Mouse (Mus musculus): ENCODE measurements around the gene Accsl. TPM values are rescaled to one million over a fixed set of nuclear protein-coding genes. Genes with fewer than 3 reads are reported as not detected.

Accsl gene
- polyA plus RNA-seq, 1 experiment from 2014 or later = not detected

GRCm38 (mm10) chr2:93888366-93888765 is 19.4 kb upstream of the Accsl start:
- H3K27me3 ChIP-seq (ENCODE audit: low read depth, poor library complexity, severe bottlenecking) = no peaks in the 10 kb centered on the region
- 94% methylated on average over 6 of the region's 6 CpGs for WGBS
- no peak overlapping the region for H3K4me3 ChIP-seq
- H3K4me1 ChIP-seq = peaks cover 22% of the 10 kb centered on the region
- DNase-seq (ENCODE audit: low spot score) = no peak
- H3K36me3 ChIP-seq = no peaks in the 10 kb centered on the region
- H3K9me3 ChIP-seq (replicated peaks) = no peaks in the 10 kb centered on the region
- H3K27ac ChIP-seq = no peak overlapping the region

GRCm38 (mm10) chr2:93887273-93887672 is 18.3 kb upstream of the Accsl start:
- peaks cover 21% of the 10 kb centered on the region for H3K4me1 ChIP-seq
- H3K27ac ChIP-seq = no peak overlapping the region
- WGBS = 71% methylated on average over 11 of the region's 11 CpGs
- H3K36me3 ChIP-seq = no peaks in the 10 kb centered on the region
- H3K9me3 ChIP-seq (replicated peaks) = no peaks in the 10 kb centered on the region
- no peak for DNase-seq (ENCODE audit: low spot score)
- H3K4me3 ChIP-seq = no peak overlapping the region
- H3K27me3 ChIP-seq (ENCODE audit: low read depth, poor library complexity, severe bottlenecking) = no peaks in the 10 kb centered on the region

DNA sequence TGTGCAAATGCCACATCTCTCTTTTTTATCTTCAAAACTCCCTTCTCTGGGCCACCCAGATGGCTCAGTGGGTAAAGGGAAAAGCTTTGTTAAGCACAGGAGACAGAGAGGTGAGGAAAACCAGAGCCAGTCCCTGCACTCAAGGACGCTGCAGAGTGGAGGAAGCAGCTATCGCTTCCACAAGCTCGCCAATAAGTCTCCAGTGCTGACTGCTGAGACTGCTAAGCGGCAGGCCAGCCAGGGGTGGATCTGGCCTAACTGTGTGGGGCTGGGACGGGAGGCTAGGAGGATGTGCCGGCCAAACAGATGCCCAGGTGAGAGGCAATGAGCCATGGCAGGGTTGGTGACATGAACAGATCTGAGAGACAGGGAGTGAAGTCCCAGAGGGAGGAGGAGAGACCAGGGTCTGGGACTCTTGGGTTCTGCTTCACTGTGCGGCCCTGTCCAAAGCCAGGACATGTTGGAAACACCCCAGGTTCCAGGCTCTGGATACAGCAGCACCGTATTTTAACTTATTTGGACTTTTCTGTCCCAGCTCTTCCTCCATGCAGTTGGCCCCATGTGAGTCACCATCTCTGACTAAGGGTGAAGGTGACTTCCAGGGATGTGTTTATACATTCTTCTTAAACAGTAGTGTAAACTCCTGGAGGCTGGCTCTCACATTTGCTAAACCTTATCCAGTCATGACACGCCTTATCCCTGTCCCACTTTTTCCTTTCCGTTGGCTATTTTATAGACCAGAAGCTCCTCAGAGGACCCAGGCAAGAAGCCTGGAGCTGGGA is 17.2 kb upstream of the Accsl start:
- Histone ChIP-seq H3K36me3 (no peaks in the 10 kb centered on the region), H3K27me3 (ENCODE audit: low read depth, poor library complexity, severe bottlenecking) (no peaks in the 10 kb centered on the region), H3K4me1 (peaks cover 10% of the 10 kb centered on the region), H3K4me3 (no peak overlapping the region), H3K27ac (no peak overlapping the region), H3K9me3 (replicated peaks) (no peaks in the 10 kb centered on the region)
- whole genome bisulfite sequencing = 50% methylated on average over 10 of the region's 10 CpGs
- DNase-seq (ENCODE audit: low spot score) = no peak

DNA sequence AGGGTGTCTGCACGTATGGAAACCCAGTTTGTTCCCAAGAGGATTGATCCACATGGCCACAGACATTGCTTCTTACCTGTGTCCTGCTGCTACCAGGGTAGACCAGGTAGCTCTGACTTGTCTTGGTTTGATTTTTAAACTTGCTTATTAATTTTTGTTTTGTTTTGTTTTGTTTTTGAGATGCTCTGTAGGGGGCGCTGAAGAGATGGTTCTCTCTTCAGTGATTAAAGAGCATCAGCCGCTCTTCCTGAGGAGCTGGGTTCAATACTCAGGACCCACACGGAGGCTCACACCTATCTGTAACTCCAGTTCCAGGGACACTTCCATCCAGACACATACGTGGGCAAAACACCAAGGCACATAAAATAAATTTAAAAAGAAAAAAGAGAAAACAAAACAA is 14.1 kb upstream of the Accsl start:
- Histone ChIP-seq H3K4me1 (peaks cover 6% of the 10 kb centered on the region; the same call in 1 of the 2 replicates), H3K9me3 (replicated peaks) (no peaks in the 10 kb centered on the region), H3K27ac (no peak overlapping the region), H3K4me3 (no peak overlapping the region), H3K27me3 (ENCODE audit: low read depth, poor library complexity, severe bottlenecking) (no peaks in the 10 kb centered on the region), H3K36me3 (no peaks in the 10 kb centered on the region)
- 55% methylated on average over 5 of the region's 5 CpGs for WGBS
- no peak for DNase-seq (ENCODE audit: low spot score)

GRCm38 (mm10) chr2:93881640-93882367 is 12.8 kb upstream of the Accsl start:
- Histone ChIP-seq H3K27me3 (ENCODE audit: low read depth, poor library complexity, severe bottlenecking) (no peaks in the 10 kb centered on the region), H3K4me1 (peaks cover 6% of the 10 kb centered on the region; the same call in 1 of the 2 replicates), H3K27ac (no peak overlapping the region), H3K9me3 (replicated peaks) (no peaks in the 10 kb centered on the region), H3K4me3 (no peak overlapping the region), H3K36me3 (no peaks in the 10 kb centered on the region)
- 89% methylated on average over 9 of the region's 9 CpGs for WGBS
- no peak for DNase-seq (ENCODE audit: low spot score)

GRCm38 (mm10) chr2:93880981-93881380 is 12.0 kb upstream of the Accsl start:
- WGBS = 84% methylated on average over 3 of the region's 3 CpGs
- no peak for DNase-seq (ENCODE audit: low spot score)
- no peak overlapping the region for H3K27ac ChIP-seq
- no peaks in the 10 kb centered on the region for H3K9me3 ChIP-seq (replicated peaks)
- H3K27me3 ChIP-seq (ENCODE audit: low read depth, poor library complexity, severe bottlenecking) = no peaks in the 10 kb centered on the region
- no peaks in the 10 kb centered on the region for H3K36me3 ChIP-seq
- H3K4me3 ChIP-seq = no peak overlapping the region
- peaks cover 2% of the 10 kb centered on the region; the same call in 1 of the 2 replicates for H3K4me1 ChIP-seq

DNA sequence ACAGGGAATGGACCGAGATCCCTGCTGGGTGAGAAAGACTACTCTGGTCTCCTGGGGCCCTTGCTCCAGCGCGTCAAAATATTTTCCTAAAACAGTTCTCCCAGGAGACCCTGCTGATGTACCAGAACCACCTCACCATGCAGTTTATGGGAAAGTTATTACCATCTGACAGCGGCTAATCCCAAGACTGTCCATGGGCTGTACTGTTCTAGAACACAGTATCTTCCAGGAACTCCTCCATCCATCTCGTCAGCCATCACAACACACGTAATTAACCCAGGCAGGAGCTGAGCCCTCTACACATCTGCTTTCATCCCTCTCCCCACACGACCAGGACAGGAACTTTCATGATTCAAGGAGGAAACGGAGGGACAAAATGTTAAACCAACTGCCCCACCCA is 11.5 kb upstream of the Accsl start:
- Histone ChIP-seq H3K4me3 (no peak overlapping the region), H3K9me3 (replicated peaks) (no peaks in the 10 kb centered on the region), H3K4me1 (no peaks in the 10 kb centered on the region), H3K27me3 (ENCODE audit: low read depth, poor library complexity, severe bottlenecking) (no peaks in the 10 kb centered on the region), H3K36me3 (no peaks in the 10 kb centered on the region), H3K27ac (no peak overlapping the region)
- WGBS = 65% methylated on average over 8 of the region's 8 CpGs
- DNase-seq (ENCODE audit: low spot score) = no peak

GRCm38 (mm10) chr2:93877005-93877404 is 8.0 kb upstream of the Accsl start:
- Histone ChIP-seq H3K27ac (no peak overlapping the region), H3K4me1 (peaks cover 25% of the 10 kb centered on the region), H3K9me3 (replicated peaks) (no peaks in the 10 kb centered on the region), H3K27me3 (ENCODE audit: low read depth, poor library complexity, severe bottlenecking) (0 out of 2 replicates have a peak, but pooled peaks cover 3% of the 10 kb centered on the region), H3K4me3 (no peak overlapping the region), H3K36me3 (no peaks in the 10 kb centered on the region)
- WGBS = 72% methylated on average over 5 of the region's 5 CpGs
- no peak for DNase-seq (ENCODE audit: low spot score)

DNA sequence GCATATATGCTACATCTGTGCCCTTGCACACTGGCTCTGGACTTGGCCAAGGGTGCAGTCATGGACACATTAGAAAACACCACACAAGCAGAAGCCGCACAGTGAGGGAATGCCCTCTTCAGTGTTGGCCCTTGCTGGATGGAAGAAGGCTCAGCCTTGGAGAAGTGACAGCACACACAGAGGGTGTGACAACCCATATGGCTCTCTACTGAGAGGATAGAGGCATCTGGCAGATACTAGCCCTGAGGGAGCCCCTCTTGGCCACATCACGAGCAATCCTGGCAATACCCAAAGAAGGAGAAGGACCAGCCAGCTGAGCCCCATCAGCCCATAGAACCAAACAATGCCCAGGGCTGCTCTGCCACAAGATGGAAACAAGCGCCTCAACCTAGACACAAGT is 5.6 kb upstream of the Accsl start:
- Histone ChIP-seq H3K36me3 (no peaks in the 10 kb centered on the region), H3K9me3 (replicated peaks) (no peaks in the 10 kb centered on the region), H3K4me1 (peaks cover 28% of the 10 kb centered on the region), H3K27ac (no peak overlapping the region), H3K27me3 (ENCODE audit: low read depth, poor library complexity, severe bottlenecking) (0 out of 2 replicates have a peak, but pooled peaks cover 3% of the 10 kb centered on the region), H3K4me3 (no peak overlapping the region)
- DNase-seq (ENCODE audit: low spot score) = no peak
- 83% methylated on average over 3 of the region's 3 CpGs for WGBS

- peaks cover 28% of the 10 kb centered on the region for H3K4me1 ChIP-seq
- WGBS = 28% methylated on average over 2 of the region's 2 CpGs
- no peak overlapping the region for H3K27ac ChIP-seq
- H3K9me3 ChIP-seq (replicated peaks) = no peaks in the 10 kb centered on the region
- no peaks in the 10 kb centered on the region for H3K36me3 ChIP-seq
- no peak for DNase-seq (ENCODE audit: low spot score)
- no peak overlapping the region for H3K4me3 ChIP-seq
- 0 out of 2 replicates have a peak, but pooled peaks cover 3% of the 10 kb centered on the region for H3K27me3 ChIP-seq (ENCODE audit: low read depth, poor library complexity, severe bottlenecking)
Observed at GRCm38 (mm10) chr2:93874227-93874514, 5.2 kb upstream of the Accsl start.

- no peak for DNase-seq (ENCODE audit: low spot score)
- WGBS = 12% methylated on average over 12 of the region's 12 CpGs
- Histone ChIP-seq H3K36me3 (no peaks in the 10 kb centered on the region), H3K27me3 (ENCODE audit: low read depth, poor library complexity, severe bottlenecking) (0 out of 2 replicates have a peak, but pooled peaks cover 3% of the 10 kb centered on the region), H3K27ac (0 out of 2 replicates have a peak overlapping the region, but pooled peaks have one; percentile 7), H3K4me3 (no peak overlapping the region), H3K9me3 (replicated peaks) (no peaks in the 10 kb centered on the region), H3K4me1 (peaks cover 28% of the 10 kb centered on the region)
Observed at GRCm38 (mm10) chr2:93873449-93874226, 4.7 kb upstream of the Accsl start.

DNA sequence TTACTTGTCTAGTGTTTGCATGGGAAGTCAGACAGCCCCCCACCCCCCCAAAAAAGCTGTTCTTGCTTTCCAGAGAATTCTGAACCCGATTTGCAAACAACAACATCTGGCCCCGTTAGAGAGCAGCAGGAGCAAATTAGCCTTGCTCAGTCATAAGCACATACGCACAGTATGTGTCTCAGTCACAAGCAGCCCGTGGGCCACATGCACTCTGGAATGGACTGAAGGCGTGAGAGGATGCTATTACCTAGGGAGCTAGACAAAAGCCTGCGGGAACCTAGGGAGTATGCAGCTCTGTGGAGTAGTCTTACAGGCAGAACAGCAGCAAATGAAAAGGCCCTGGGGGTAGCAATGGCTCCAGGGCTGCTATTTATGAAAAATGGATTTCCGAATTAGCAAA is 3.3 kb upstream of the Accsl start:
- WGBS = 68% methylated on average over 7 of the region's 7 CpGs
- no peaks in the 10 kb centered on the region for H3K36me3 ChIP-seq
- peak overlapping the region; percentile 62 for H3K27ac ChIP-seq
- no peak for DNase-seq (ENCODE audit: low spot score)
- H3K9me3 ChIP-seq (replicated peaks) = no peaks in the 10 kb centered on the region
- H3K4me3 ChIP-seq = no peak overlapping the region
- 0 out of 2 replicates have a peak, but pooled peaks cover 3% of the 10 kb centered on the region for H3K27me3 ChIP-seq (ENCODE audit: low read depth, poor library complexity, severe bottlenecking)
- peaks cover 28% of the 10 kb centered on the region for H3K4me1 ChIP-seq

All from limb, embryonic 10.5 days (tissue).